Mouse (Mus musculus): Measurements from ENCODE around the gene Ldhd.

DNA sequence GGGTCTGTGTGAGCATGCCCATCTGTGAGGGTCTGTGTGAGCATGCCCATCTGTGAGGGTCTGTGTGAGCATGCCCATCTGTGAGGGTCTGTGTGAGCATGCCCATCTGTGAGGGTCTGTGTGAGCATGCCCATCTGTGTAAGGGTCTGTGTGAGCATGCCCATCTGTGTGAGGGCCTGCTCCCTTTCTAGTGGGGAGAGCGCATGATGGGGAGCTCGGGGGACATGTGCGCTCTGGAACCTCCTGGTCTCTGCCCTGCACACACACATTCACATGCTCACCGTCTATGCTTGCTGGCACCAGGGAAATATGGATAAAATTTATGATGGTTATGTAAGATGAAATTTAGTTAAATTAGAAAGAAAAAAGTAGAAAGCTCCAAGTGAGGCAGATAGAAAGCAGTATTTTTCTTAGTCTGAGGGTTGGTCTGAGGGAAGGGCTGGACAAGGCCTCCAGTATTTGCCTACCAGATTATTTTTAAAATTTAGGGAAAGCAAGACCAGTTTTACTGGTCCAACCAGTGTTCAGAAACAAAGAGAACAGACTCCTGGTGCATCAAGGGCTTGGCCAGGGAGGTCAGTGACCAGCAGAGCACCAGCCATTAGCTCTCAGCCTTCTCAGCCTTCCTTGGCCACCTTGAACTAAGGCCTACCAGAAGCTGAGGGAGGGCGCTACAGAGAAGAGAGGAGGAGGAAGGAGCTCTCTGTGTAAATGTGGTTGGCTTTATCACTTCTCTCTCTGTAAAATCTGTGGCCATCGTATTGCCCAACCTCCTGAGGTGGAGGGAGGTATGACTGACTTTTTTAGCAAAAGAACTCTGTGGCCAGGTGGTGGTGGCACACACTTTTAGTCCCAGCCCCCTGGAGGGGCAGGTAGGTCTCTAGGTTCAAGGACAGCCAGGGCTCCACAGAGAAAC is 15.1 kb downstream of the Ldhd start:
- no peak for TF ChIP-seq GATA1 (IDR thresholded peaks at IDR 0.05; ENCODE audit: borderline replicate concordance, low read length)
- no peak for TF ChIP-seq FLI1 (IDR thresholded peaks at IDR 0.05; ENCODE audit: low read length)
